Mouse (Mus musculus): ENCODE results near the gene Tmem87b. TPM values are rescaled to one million over a fixed set of nuclear protein-coding genes. Genes with fewer than 3 reads are reported as not detected.

Tmem87b gene
- polyA plus RNA-seq, 1 experiment from 2014 or later = 43.4 TPM

DNA sequence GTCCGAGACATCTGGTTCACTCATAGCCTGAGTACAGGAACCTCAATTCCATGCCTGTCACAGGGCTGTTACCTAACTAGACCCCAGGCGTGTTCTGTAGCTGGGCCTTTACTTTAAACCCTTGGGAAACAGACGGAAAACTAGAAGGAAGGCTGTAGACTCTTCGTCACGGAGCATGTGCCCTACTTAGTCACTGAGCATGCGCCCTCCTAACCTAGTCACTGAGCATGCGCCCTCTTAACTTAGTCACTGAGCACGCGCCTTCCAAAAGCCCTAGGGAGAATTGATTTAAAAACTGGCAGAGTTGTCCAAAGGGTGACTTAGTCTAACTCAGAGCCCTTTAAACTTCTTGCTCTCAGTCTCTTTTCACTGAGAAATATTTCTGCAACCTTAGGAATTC, 44.7 kb downstream of the Tmem87b start, which contains the start of gene Fbln7:
Gene Fbln7, plus strand, starts transcription at position 346 of the 400 bp plus-strand sequence.
- no peaks in the 10 kb centered on the region for H3K36me3 ChIP-seq
- 92% methylated on average over 9 of the region's 9 CpGs for WGBS
- H3K4me3 ChIP-seq = peak within 1 kb of the TSS; percentile 50
- no peaks in the 10 kb centered on the region for H3K9me3 ChIP-seq
- no peak within 1 kb of the TSS for H3K27ac ChIP-seq (replicated peaks)
- no peak for ATAC-seq (replicated peaks)
- peaks cover 4% of the 10 kb centered on the region; the same call in 1 of the 2 replicates for H3K27me3 ChIP-seq
- H3K4me1 ChIP-seq = peaks cover 14% of the 10 kb centered on the region
- H3K9ac ChIP-seq (replicated peaks) = peak within 1 kb of the TSS; percentile 55
- H3K4me2 ChIP-seq (replicated peaks) = peak within 1 kb of the TSS; percentile 94

GRCm38 (mm10) chr2:128863777-128864331, 45.9 kb downstream of the Tmem87b start:
- Histone ChIP-seq H3K27me3 (peaks cover 4% of the 10 kb centered on the region; the same call in 1 of the 2 replicates), H3K9ac (replicated peaks) (peak overlapping the region; percentile 55), H3K4me2 (replicated peaks) (peak overlapping the region; percentile 94), H3K4me3 (peak overlapping the region; percentile 50), H3K27ac (replicated peaks) (no peak overlapping the region), H3K9me3 (no peaks in the 10 kb centered on the region), H3K4me1 (peaks cover 14% of the 10 kb centered on the region), H3K36me3 (no peaks in the 10 kb centered on the region)
- under 1% methylated on average over 38 of the region's 38 CpGs for WGBS
- ATAC-seq (replicated peaks) = peak; percentile 78

DNA sequence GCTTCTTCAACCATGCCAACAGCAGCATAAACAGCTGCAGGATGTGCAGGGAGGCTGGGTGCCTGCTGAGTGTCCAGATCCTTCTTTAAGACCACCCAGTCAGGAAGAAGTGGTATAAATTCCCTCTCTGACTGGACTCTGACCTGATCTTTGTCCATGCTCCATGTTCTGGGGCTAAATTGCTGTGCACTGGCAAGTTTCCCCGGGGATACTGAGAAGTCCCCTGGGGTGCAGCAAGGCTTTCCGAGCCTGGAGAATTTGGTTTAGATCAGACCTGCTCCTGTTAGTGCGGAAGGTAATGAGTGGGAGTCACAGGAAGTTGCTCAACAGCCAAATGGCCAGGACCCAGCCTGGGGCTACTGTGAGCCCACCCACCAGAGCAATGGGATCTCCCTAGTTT, 47.1 kb downstream of the Tmem87b start:
- Histone ChIP-seq H3K4me3 (no peak overlapping the region), H3K27me3 (peaks cover 4% of the 10 kb centered on the region; the same call in 1 of the 2 replicates), H3K4me2 (replicated peaks) (no peak overlapping the region), H3K9ac (replicated peaks) (no peak overlapping the region), H3K36me3 (no peaks in the 10 kb centered on the region), H3K4me1 (peaks cover 10% of the 10 kb centered on the region), H3K9me3 (no peaks in the 10 kb centered on the region), H3K27ac (replicated peaks) (no peak overlapping the region)
- 67% methylated on average over 3 of the region's 3 CpGs for WGBS
- no peak for ATAC-seq (replicated peaks)

GRCm38 (mm10) chr2:128871656-128872055, 53.7 kb downstream of the Tmem87b start:
- Histone ChIP-seq H3K4me2 (replicated peaks) (no peak overlapping the region), H3K27ac (replicated peaks) (no peak overlapping the region), H3K9me3 (no peaks in the 10 kb centered on the region), H3K4me3 (no peak overlapping the region), H3K4me1 (no peaks in the 10 kb centered on the region), H3K9ac (replicated peaks) (no peak overlapping the region), H3K36me3 (no peaks in the 10 kb centered on the region), H3K27me3 (no peaks in the 10 kb centered on the region)
- WGBS = 82% methylated on average over 8 of the region's 8 CpGs
- no peak for ATAC-seq (replicated peaks)

DNA sequence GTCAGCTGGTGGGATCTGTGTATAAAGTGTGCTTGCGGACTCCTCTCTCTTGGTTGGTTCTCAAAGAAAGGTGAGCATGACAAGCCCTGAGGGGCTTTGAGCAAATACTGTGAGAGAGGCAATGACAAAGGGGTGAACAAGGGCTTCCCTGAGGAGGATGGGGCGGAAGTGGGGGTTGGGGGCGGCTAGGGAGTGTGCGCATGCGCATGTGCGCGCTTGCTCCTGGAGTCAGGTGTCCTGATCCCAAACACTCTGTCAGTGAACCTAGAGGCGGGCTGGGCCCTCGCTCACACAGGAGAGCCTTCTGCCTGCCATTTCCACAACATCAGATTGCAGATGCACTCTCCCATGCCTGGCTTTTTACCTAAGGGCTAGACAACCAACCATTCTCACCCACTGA, 54.3 kb downstream of the Tmem87b start:
- no peaks in the 10 kb centered on the region for H3K27me3 ChIP-seq
- no peak overlapping the region for H3K9ac ChIP-seq (replicated peaks)
- ATAC-seq (replicated peaks) = no peak
- no peaks in the 10 kb centered on the region for H3K4me1 ChIP-seq
- no peaks in the 10 kb centered on the region for H3K9me3 ChIP-seq
- H3K27ac ChIP-seq (replicated peaks) = no peak overlapping the region
- no peaks in the 10 kb centered on the region for H3K36me3 ChIP-seq
- 93% methylated on average over 9 of the region's 9 CpGs for WGBS
- H3K4me2 ChIP-seq (replicated peaks) = no peak overlapping the region
- H3K4me3 ChIP-seq = no peak overlapping the region

GRCm38 (mm10) chr2:128875526-128875925, 57.6 kb downstream of the Tmem87b start:
- WGBS = 79% methylated on average over 8 of the region's 8 CpGs
- Histone ChIP-seq H3K27me3 (no peaks in the 10 kb centered on the region), H3K4me1 (no peaks in the 10 kb centered on the region), H3K9ac (replicated peaks) (no peak overlapping the region), H3K4me3 (no peak overlapping the region), H3K27ac (replicated peaks) (no peak overlapping the region), H3K9me3 (no peaks in the 10 kb centered on the region), H3K36me3 (no peaks in the 10 kb centered on the region), H3K4me2 (replicated peaks) (no peak overlapping the region)
- ATAC-seq (replicated peaks) = no peak

DNA sequence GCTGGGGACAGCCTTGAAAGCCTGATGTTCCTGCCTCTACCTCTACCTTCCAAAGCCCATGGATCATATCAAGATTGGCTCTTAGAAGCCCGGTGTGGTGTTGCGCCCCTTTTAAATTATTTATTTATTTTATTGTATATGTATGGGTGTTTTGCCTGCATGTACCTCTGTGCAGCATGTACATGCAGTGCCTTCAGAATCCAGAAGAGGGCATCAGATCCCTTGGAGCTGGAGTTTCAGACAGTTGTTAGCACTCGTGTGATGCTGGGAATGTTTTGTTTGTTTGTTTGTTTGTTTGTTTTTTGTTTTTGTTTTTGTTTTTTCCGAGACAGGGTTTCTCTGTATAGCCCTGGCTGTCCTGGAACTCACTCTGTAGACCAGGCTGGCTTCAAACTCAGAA, 63.3 kb downstream of the Tmem87b start:
- H3K9ac ChIP-seq (replicated peaks) = no peak overlapping the region
- no peaks in the 10 kb centered on the region for H3K9me3 ChIP-seq
- H3K4me2 ChIP-seq (replicated peaks) = no peak overlapping the region
- H3K4me1 ChIP-seq = no peaks in the 10 kb centered on the region
- ATAC-seq (replicated peaks) = no peak
- H3K27me3 ChIP-seq = no peaks in the 10 kb centered on the region
- no peaks in the 10 kb centered on the region for H3K36me3 ChIP-seq
- no peak overlapping the region for H3K4me3 ChIP-seq
- no peak overlapping the region for H3K27ac ChIP-seq (replicated peaks)
- WGBS = 74% methylated on average over 4 of the region's 4 CpGs

GRCm38 (mm10) chr2:128885225-128885811, 67.4 kb downstream of the Tmem87b start:
- ATAC-seq (replicated peaks) = no peak
- no peaks in the 10 kb centered on the region for H3K36me3 ChIP-seq
- no peaks in the 10 kb centered on the region for H3K9me3 ChIP-seq
- 83% methylated on average over 8 of the region's 8 CpGs for WGBS
- H3K27me3 ChIP-seq = no peaks in the 10 kb centered on the region
- H3K4me3 ChIP-seq = no peak overlapping the region
- H3K4me2 ChIP-seq (replicated peaks) = no peak overlapping the region
- no peaks in the 10 kb centered on the region for H3K4me1 ChIP-seq
- H3K9ac ChIP-seq (replicated peaks) = no peak overlapping the region
- no peak overlapping the region for H3K27ac ChIP-seq (replicated peaks)

DNA sequence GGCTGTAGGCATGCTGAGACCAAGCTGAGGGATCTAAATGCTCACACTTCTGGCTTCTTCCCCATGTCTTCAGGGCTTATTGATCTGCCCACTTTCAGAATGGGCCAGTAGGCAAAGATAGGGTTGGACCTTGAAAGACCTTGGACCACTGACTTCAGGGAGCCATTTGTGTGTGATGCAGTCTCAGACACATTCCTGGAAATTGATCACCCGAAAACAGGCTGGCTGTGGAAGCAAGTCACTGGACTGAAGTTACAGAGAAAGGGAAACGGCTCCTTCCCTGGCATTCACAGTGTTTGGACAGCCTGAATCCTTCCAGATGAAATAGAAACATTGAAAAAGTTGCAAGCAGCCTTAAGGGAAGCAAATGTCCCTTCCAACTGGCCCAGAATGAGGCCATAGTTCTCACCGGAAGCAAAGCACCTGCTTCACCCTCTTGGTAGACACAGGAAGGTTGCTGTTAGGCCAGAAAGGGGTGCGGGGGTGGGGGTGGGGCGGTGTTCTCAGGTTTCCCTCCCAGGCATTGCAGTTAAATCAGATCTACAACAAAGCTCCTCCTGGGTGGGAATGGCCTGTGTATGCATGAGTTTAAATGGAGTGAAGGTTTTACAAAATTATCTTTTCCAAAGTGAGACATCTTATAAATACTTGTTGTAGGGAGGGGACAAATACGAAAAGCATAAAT, 70.1 kb downstream of the Tmem87b start:
- ATAC-seq (replicated peaks) = no peak
- no peak overlapping the region for H3K4me3 ChIP-seq
- no peak overlapping the region for H3K9ac ChIP-seq (replicated peaks)
- peaks cover 6% of the 10 kb centered on the region for H3K4me1 ChIP-seq
- no peaks in the 10 kb centered on the region for H3K27me3 ChIP-seq
- no peak overlapping the region for H3K27ac ChIP-seq (replicated peaks)
- H3K4me2 ChIP-seq (replicated peaks) = no peak overlapping the region
- no peaks in the 10 kb centered on the region for H3K9me3 ChIP-seq
- no peaks in the 10 kb centered on the region for H3K36me3 ChIP-seq
- WGBS = 62% methylated on average over 6 of the region's 6 CpGs

GRCm38 (mm10) chr2:128890661-128891335, 72.9 kb downstream of the Tmem87b start:
- ATAC-seq (replicated peaks) = no peak
- 92% methylated on average over 4 of the region's 4 CpGs for WGBS
- Histone ChIP-seq H3K4me1 (peaks cover 6% of the 10 kb centered on the region), H3K4me2 (replicated peaks) (no peak overlapping the region), H3K9me3 (no peaks in the 10 kb centered on the region), H3K36me3 (no peaks in the 10 kb centered on the region), H3K4me3 (no peak overlapping the region), H3K9ac (replicated peaks) (no peak overlapping the region), H3K27me3 (no peaks in the 10 kb centered on the region), H3K27ac (replicated peaks) (no peak overlapping the region)

DNA sequence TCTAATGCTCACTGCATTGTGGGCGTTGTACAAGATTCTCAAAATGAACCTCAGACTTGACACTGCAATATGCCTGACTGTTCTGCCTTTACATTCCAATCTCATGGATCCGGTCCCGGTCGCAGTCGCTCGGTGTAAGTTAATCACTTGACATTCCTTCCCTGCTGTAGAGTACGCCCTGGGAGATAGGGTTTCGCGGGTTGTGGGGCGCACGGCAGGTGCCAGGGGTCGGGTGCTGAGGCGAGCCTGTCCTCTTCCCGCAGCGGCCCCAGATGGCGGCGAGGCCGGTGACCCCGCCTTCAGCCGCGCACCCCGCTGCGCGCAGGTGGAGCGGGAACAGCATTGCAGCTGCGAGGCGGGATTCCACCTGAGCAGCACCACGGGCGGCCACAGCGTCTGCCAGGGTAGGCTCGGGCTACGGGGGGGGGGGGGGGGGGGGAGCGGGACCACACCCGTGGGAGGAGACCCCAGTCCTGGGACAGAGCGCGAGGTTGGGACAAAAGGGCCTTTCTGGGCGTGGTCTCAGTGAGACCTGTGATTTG, 74.3 kb downstream of the Tmem87b start:
- Histone ChIP-seq H3K4me2 (replicated peaks) (peak overlapping the region; percentile 84), H3K36me3 (no peaks in the 10 kb centered on the region), H3K9me3 (no peaks in the 10 kb centered on the region), H3K9ac (replicated peaks) (peak overlapping the region; percentile 46), H3K27me3 (no peaks in the 10 kb centered on the region), H3K27ac (replicated peaks) (no peak overlapping the region), H3K4me1 (peaks cover 6% of the 10 kb centered on the region), H3K4me3 (peak overlapping the region; percentile 44)
- 3% methylated on average over 33 of the region's 37 CpGs for WGBS
- ATAC-seq (replicated peaks) = peak; percentile 48; the same call in 1 of the 2 replicates

DNA sequence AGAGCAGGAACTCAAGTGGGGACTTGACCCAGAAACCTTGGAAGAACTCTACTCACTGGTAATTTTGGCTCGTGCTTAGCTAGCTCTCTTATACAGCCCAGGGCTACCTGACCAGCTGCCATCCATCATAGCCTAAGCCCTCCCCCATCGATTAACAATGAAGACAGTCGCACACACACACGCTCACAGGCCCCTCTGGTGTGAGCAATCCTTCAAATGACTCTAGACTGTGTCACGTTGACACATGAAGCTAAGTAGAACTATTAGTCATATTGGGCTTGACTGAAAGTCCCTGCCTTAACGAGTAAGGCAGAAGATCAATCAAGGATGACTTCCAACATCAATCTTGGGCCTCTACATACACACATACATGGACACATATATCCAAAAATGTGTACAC, 84.9 kb downstream of the Tmem87b start:
- Histone ChIP-seq H3K4me2 (replicated peaks) (no peak overlapping the region), H3K27ac (replicated peaks) (no peak overlapping the region), H3K9ac (replicated peaks) (no peak overlapping the region), H3K4me3 (no peak overlapping the region), H3K27me3 (no peaks in the 10 kb centered on the region), H3K9me3 (no peaks in the 10 kb centered on the region), H3K4me1 (no peaks in the 10 kb centered on the region), H3K36me3 (no peaks in the 10 kb centered on the region)
- WGBS = 89% methylated on average over 6 of the region's 6 CpGs
- no peak for ATAC-seq (replicated peaks)

All from forebrain, embryonic 15.5 days (tissue).